Mouse (Mus musculus) cortical plate, adult 2 months (tissue): ENCODE data around the gene Kif6.

Experiments used
- CTCF ChIP-seq: fragments of 200-500 bp; IDR thresholded peaks from 2 replicates; pipeline ENCODE4 v1.5.1; 2011; ENCODE audit warnings: mild to moderate bottlenecking, control low read depth, low read length; ENCODE audit not compliant: insufficient read depth; ENCODE audit errors: extremely low read depth
- POLR2A ChIP-seq: fragments of 200-500 bp; IDR thresholded peaks from 2 replicates; pipeline ENCODE4 v1.6.1; 2011; ENCODE audit warnings: mild to moderate bottlenecking, low read length, control low read depth; ENCODE audit not compliant: insufficient read depth; ENCODE audit errors: extremely low read depth

GRCm38 (mm10) chr17:49709192-49709591 lies 94.3 kb downstream of the Kif6 start:
- TF ChIP-seq POLR2A (no peak), CTCF (no peak)
